Mouse (Mus musculus): ENCODE data around the gene Ccdc174.
"Not testable (repeated sequence)": the region's sequence is repeated elsewhere in the genome, so short reads cannot be mapped to it uniquely, and the experiment has no call there.

The Ccdc174 gene

DNA sequence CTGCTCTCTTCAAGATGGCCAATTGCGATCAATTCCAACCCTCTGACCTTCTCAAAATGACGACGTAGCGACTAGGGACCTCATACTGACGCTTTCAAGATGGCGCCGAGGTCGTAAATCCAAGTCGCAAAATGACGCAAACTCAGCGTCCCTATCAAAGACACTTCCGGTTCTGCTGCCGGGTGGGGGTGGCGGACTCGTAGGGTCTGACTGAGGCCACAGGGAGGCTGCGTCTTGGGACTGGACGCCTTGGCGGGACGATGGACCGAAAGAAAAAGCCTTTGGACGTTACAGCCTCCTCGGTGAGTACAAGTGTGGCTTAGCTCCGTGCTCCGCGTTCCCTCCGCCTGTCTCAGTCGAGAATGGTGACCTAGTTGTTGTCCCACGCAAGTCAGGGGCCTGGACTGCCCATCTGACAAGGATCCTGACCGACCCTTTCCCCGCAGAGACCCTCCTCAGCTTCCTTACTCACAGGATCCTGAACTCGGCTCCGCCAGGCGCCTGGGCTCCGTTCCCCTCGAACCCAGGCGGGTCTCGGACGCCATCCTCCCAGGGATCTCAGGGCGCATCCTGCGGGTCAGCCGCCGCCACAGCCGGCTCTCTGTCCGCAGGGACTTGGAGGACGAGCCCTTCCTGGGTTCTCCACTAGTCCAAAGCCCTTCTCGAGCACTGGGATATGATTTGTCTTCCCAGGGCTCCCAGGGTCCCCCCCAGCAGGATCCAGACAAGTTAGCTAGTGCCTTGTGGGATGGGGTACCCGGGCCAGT is at the start of gene Ccdc174:
Gene Ccdc174 (plus strand): TSS at position 169 of the 767 bp plus-strand sequence.
- peak; percentile 99 for DNase-seq (ENCODE audit: low spot score)

DNA sequence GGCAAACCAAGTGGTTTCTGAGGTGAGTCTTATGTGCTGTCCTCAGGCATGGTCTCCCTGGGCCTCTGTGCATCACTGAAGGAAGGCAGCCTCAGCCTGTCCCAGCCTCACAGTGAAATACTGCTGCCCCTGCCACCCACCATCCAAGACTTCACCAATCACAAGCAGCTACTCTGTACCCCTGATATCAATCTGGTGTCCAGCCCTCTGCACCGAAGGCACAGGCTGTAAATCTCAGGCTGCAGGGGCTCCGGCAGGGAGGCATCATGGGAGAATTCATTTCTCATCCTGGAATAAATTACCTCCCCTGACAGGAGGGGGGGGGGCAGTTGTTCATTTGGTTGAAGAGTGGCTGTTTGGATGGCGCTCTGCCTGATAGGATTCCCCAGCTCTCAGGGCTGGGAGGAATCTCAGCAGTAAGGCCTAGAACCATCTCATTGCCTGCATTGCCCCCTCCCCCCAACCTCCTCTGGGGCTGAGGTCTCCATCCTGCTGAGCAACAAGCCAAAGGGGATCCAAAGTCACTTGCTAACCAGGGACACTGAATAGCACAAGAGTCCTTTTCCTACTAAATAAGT is 44.9 kb upstream of the Ccdc174 start:
- peak; percentile 33 for DNase-seq (ENCODE audit: low spot score)

DNA sequence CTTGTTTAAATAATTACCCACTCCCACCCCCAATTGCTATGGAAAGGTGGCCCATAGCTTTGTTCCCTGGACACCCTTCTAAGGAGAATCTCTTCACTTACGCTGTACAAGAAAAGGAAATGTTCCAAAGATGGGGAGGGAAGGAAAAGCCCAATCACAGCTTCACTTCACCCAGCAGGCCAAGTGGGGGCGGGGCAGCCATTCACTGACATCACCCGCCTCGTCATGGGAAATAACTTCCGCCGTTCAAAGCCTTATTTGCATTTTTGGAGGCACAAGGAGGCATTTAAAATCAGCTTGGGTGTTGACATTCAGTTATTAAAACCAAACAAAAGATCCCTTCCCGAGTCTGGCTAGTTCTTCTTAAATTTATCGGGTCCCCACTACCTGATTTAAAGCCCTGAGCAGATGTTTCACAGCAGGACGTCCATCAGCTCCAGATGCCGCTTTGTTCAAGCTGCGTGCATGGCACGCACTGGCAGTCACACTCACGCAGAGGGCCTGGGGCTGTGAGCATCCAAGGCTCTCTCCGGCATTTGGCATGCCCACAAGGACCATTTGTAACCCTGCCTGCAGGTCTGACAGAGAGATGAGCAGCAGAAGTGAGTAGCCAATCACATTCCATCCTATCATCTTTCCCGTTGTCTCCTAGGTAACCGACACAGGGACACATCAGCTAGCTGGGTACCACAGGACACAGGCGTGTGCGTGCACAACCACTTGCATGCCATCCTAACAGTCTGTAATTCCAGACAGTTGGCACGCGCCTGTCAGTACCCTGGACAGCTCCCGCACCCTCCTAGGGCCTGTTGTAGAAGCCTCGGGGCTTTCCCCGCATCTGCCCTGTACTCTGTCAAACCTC is 38.6 kb upstream of the Ccdc174 start:
- DNase-seq (ENCODE audit: low spot score), result peak; percentile 82

DNA sequence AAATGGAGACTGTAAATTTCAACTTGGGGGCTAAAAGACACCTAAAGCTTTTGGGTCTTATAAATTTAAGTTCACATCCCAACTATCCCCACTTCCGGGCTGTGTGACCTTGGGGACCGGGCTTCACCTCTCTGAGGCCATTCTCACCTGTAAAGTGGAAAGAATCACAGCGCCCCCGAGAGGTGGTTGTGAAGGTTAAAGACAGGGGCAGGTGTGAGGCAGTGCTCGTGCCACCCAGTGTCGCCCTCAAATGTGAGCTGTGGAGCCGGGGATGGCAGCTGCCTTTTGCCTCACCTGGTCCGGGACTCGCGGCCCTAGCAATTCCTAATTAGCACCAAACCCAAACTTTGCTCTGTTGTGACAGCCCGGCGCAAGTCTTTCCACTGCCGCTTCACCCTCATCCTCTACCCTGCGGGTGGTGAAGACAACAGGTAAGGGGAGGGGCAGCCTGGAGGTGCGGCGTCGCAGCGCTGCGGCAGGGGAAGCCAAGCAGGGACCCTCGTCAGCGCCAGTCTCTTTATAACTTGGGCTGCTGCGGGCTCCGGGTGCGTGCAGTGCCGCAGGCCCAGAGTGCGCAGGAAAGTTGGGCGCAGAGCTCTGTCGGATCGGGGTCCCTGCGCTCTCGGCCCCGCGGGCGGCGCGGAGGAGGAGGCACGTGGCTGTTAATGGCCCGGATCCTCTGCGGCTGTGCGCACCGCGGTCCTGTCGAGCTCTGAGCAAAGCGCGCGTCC is 34.8 kb upstream of the Ccdc174 start:
- no peak for DNase-seq (ENCODE audit: low spot score)

DNA sequence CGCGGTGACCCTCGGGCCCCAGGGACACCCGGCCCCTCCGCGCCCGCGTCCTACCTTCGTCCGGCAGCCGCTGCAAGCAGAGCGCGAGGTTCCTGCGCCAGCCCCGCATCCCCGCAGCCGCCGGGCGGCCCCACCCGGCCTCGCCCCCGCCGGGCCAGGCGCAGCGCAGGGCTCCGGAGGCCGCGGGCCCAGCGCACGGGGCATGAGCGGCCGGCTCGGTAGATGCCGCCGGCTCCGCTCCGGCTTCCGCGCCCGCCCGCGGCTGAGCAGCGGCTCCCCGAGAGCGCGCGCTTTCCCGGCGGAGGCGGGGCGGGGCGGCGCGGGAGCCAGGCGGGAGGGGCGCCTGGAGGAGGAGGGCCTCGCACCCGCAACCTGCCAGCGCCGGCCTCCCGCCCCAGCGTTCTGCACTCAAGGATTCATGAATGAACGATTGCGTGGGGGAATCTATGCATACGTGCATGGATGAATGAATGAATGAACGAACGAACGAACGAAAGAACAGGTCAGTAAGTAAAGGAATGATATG is 34.2 kb upstream of the Ccdc174 start:
- DNase-seq (ENCODE audit: low spot score), result peak; percentile 23

DNA sequence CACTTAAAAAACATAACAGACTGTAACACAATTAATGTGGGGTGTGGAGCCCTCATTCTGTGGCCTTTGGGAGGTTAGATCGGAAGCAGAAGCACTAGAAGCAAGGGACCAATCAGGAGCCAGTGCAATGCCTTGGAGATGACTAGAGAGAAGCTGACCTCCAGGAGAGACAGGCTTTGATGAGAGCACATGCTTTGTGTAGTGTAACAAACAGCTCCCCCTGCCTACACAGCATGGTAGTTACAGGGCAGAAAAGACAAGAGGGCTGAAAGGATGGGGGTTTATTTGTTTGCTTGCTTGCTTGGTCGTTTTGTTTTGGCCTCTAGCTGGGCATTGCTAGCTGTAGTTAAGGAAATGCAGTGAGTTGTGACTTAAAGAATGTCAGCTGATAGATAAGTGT is 25.3 kb upstream of the Ccdc174 start:
- DNase-seq (ENCODE audit: low spot score), result peak; percentile 78

DNA sequence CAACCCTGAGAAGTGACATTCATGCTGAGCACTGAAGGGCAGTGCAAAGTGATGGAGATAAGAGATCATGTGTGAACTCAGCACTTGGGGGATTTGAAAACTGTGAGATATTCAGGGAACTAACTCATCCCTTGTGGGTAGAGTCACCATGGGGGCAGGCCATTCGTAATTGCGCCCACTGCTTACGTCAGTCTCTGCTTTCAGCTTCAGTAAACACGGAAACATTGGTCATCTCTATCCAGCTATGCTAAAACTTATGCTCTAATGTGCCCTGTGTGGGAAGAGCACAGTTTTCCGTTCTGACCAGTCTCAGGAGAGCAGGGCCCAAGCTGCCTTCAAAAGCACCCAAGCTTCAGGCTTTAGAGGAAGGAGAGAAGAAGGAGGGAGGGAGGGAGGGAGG is 19.5 kb upstream of the Ccdc174 start:
- no peak for DNase-seq (ENCODE audit: low spot score)

DNA sequence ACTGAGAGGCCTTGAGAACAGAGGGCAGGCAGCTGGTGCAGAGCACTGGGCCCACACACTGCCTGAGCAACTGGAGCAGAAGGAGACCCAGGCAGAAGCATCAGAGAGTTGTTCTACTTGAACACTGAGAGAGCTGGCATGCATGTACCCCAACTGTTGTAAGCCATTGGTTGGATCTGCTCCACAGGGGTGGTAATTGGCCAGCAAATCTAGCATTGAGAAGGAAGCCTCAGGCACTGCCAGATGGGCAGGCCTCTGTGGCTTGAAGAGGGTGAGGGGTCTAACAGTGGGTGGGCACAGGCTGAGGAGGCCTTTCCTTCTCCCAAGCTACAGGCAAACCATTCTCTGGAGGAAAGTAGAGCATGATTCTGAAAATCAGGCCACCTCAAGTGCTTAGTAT is 15.0 kb upstream of the Ccdc174 start:
- no peak for DNase-seq (ENCODE audit: low spot score)

DNA sequence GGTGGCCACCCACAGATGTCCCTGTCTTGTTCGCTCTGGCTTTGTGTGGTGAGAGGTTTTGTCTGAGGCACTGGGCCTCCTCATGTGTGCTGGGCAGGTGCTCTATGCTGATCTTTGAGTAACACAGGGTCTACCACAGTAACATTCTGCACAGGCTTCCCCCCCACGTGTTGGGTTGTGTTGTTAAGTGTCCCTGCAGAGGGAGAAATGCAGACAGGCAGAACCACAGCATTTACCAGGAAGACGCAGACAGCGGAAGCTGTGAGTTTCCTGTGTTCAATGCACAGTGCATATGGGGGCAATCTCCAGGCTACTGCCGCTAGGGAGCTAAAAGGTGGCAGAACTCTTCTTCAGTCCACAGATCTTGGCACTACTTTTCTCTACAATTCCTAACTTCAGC is 13.3 kb upstream of the Ccdc174 start:
- DNase-seq (ENCODE audit: low spot score), result no peak

DNA sequence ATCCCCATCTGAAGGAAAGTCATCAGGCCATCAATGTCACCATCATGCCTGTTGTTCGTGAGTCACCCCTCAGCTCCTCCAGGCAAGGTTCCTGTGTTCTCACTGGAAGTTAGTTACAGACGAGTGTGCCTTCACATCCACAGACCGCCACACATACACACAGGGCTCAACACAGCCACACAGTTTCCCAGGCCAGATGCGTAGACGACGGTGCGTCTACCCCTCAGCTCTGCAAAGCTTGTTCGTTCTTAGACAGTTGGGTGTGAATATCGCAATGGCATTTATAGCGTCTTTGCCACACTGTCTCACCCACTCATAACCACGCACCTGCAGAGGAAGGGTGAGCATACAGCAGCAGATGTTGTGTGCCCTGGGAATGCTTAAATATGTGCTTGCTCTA is 12.3 kb upstream of the Ccdc174 start:
- no peak for DNase-seq (ENCODE audit: low spot score)

DNA sequence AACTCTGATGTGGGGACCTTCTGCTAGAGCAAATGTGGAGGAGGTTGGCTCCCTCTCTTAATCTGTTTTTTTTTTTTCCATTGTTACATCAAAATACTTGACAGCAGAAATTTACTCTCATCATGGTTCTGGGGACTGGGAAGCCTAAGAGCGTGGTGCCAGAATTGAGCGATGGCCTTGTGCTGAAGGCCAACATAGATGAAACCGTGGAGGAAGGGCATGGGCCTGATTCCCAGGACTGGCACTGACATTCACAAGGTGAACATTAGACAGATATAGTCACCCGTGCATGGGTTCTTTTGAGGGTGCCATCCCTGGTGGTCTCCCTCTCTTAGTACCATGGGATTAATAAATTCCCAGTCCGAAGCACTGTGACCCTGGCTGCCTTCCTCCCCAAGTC is 9.8 kb upstream of the Ccdc174 start:
- DNase-seq (ENCODE audit: low spot score), result no peak

DNA sequence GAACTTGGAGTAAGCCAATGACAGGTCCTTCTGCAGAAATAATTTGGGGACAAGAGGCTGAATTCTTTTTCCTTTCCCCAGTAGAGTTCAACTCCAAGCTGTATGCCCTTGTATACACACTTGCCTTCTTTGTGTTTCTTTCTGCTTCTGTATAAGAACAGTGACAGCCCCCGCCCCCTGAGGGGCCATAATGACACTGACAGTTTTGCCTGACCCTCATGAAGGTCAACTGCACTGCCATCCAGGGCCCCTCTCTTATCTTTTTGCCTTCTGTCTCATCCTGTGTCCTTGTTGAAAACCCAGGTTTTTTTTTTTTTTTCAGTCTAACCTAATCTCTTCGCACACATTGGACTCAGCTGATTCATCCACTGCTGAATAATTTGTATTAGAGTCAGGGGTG is 5.1 kb upstream of the Ccdc174 start:
- DNase-seq (ENCODE audit: low spot score), result no peak

DNA sequence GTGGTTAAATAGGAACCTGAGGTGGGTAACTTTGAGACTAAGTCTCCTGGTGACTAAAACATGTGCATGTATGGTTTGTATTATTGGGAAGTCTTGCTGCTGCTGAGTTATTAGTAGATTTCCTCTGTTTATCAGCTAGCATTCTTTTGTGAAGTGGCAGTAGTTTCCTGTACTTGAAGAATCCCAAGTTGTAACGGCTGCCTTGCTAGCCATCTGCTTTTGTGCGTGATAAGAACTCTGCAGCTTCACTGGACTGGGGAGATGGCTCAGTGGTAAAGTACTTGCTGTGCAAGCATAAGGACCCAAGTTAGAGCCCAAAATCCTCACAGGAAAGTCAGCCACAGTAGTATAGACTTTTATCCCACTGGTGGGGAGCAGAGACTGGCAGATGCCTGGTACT is 6.0 kb downstream of the Ccdc174 start:
- DNase-seq (ENCODE audit: low spot score), result no peak

DNA sequence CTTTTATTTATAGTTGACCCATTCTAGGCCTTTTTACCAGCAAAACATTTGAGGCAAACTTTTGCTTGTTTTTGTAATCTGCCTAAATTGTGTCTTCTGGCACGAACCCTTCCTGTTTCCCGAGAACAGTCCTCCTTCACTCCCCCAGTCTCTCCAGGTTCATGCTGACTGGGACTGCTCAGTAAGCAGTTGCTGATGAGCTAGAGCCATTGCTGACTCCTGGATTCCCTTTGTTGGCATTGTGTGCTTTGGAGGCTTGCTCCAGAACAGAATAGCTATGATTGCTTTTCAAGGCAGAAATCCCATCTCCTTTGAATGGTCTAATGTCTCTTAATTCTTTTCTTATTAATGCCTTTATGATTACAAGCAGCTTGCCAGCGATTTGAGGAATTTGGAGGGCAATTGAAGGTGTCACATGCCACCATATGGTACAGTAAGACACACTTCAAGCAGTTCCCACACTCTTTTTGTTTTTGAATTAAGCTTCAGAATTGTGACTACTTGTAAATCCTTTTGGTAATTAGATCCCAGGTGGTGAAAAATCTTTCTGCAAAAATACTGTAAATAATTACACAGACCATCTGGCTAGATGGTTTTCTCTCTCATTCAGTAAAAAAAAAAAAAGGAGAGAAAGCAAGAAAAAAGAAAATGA is 11.5 kb downstream of the Ccdc174 start:
- DNase-seq (ENCODE audit: low spot score), result no peak

DNA sequence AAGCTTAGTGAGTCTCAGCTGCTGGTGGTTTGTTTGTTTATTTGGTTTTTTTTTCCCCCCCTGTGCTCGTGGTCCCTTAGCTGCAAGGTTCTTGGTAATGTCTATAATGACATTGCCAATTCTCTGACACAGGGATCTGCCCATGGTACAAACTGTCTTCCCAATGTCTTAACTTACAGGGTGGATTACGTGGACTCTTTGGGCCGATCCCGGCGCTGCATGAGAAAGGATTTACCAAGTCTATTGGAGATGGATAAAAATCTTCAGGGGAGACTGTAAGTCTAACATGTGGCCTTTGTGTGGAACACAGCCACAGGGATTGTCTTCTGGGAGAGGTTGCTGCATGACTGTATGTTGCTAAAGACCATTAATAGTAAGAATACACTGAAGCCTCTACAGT is 12.8 kb downstream of the Ccdc174 start:
- no peak for DNase-seq (ENCODE audit: low spot score)

DNA sequence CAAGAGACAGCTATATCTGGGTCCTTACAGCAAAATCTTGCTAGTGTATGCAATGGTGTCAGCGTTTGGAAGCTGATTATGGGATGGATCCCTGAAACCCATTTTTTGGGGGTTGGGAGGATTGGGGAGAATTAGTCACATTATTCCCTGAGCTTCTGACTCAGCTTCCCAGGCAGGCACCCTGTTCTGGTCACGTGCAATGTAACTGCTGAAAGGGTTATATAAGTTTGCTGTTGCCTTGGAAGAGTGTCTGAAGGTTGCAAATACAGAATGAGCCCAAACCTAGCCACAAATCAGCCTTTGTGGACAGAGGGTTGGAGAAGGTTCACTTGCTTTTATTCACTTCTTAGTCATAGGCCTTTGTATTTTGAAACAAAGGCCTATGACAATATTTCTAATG is 13.9 kb downstream of the Ccdc174 start:
- no peak for DNase-seq (ENCODE audit: low spot score)

DNA sequence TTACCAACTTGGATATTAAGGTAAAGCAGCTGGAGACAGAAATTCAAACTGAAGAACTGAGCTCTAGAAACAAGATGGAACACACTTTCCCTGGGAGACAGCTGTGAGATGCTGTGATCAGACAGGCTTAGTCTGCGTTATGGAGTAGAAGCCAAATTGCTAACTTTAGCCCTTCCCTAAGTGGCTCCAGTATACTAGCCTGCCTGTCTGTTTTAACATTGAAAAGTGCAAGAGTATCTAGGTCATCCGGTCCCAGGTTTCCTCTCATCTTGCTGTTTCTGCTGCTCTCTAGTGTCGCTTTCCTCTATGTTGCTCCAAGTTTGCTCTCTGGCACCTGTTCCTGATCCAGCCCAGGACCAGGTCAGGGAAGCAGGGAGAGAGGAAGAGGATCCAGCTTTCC is 18.9 kb downstream of the Ccdc174 start:
- DNase-seq (ENCODE audit: low spot score), result no peak

DNA sequence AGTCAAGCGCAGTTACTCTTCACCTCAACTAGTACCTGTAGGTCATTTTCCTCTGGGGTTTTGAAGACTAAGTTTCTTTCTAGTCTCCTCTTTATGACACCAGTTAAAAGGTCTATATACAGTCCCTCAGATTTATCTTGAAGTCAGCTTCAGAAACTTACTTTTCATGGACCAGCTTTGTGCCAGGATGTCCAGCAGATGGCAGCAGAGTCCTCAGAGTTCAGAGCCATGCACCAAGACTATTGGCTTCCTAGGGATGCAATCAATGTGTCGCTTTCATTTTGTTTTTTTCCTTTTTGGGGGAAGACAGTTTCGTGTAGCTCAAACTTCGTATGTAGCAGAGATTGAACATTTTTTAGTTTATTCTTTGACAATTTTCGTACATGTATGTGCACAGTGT is 23.7 kb downstream of the Ccdc174 start:
- peak; percentile 90 for DNase-seq (ENCODE audit: low spot score)

DNA sequence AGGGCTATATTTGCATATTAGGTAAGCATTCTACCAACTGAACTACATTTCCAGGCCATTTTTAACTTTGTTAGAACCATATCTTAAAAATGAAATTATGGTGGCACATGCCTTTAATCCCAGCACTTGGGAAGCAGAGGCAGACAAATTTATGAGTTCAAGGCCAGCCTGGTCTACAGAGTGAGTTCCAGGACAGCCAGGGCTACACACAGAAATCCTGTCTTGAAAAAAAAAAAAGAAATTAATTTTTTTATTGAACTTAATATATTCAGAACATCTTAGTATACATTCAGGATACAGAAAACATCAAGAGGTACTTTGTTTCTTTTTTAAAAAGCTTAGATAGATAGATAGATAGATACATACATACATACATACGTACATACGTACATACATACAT is 24.7 kb downstream of the Ccdc174 start, which contains the start of gene 4930590J08Rik:
Gene 4930590J08Rik (plus strand): TSS at position 301 of the 400 bp plus-strand sequence.
- DNase-seq (ENCODE audit: low spot score), result not testable (repeated sequence)

DNA sequence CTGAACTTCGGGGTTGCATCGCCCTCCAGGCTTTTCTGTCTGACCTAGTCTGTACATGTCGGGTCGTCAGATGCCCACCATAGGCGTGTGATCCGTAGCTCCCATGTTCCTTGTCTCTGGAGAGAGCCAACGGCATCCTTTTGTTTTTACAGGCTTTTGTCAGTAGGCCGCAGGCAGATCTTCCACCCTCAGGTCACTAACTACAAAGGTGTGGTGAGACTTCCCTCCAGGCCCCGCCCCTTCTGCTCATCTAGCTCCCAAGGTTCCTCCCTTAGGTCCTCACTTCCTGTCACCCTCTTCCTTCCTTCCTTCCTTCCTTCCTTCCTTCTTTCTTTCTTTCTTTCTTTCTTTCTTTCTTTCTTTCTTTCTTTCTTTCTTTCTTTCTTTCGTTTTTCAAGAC is 36.2 kb downstream of the Ccdc174 start:
- DNase-seq (ENCODE audit: low spot score), result no peak

DNA sequence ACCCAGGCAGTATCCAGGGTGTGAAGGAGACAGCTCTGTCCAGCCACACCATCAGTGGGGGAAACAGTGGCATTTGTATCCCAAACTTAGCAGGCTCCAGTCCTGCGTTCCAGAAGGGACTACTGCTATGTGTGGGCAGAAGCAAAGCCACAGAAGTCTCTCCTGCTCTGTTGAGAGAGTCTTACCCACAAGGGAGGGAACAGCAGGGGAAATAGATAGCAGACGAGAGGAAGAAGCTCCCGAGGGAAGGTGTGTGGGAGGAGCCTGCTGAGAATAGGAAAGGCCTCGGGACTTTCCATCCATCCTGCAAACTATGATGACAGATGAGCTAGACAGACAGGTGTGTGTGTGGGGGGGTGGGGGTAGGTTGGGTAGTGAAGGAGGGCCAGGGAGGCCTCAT is 39.4 kb downstream of the Ccdc174 start:
- DNase-seq (ENCODE audit: low spot score), result no peak
